Mouse (Mus musculus) megakaryocyte, adult 5-6 weeks (primary cell): ENCODE data around the gene Terf2ip. TPM values are rescaled to one million over a fixed set of nuclear protein-coding genes. Genes with fewer than 3 reads are reported as not detected.

ENCODE experiments used
- ATAC-seq: 2 replicates; pipeline ENCODE4 v1.8.0; 2016; ENCODE audit warnings: mild to moderate bottlenecking, inconsistent platforms; ENCODE audit not compliant: poor library complexity, severe bottlenecking
- total RNA-seq, 2 experiments: library from RNA; stranded (forward) in 1 of 2; stranded (reverse) in 1 of 2; fragments of 153-499, 151-499 nt in 1 of 2; fragments of 221-1000, 200-1000 nt in 1 of 2; gene quantifications; 2 replicates each; pipeline versions ENCODE4 v1.2.3 to v1.2.4; 2015 to 2017

Terf2ip gene
- total RNA-seq, 2 experiments from 2014 or later, result 9.4 to 11.4 TPM

DNA sequence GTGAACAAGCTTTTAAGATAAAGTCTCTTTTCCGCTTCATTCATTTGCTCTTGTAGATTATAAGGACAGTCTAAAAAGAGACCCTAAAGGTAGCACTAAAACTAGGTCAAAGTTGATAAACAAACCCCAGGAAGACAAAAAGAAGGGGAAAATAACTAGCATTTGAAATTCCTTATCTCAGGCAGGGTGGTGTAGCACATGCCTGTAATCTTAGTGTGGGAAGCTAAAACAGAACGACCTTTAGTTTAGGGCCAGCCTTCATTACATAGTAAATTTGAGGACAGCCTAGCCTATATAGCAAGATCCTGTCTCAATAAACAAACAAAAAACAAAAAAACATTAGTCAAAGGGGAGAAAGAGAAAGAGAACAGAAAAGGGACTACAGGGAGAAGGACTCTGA lies 3.5 kb upstream of the Terf2ip start:
- no peak for ATAC-seq

DNA sequence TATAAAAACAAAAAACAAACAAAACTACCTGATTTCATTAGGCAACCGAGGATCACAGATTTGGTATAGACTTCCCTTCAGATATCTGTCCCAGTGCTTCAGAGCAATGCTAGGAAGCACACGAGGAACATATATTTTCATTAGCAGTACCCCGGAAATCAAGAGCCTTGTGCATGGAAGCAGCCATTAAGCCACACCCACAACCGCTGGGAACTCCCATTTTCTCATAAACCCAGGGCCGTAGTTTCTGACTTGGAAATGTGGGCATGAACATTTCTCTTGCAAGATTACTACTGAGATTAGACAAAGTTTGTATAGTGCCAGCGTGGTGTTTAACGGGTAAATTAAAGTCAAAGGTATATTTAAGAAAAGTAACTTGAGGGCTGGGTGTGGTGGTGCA lies 1.6 kb upstream of the Terf2ip start:
- ATAC-seq, result no peak

DNA sequence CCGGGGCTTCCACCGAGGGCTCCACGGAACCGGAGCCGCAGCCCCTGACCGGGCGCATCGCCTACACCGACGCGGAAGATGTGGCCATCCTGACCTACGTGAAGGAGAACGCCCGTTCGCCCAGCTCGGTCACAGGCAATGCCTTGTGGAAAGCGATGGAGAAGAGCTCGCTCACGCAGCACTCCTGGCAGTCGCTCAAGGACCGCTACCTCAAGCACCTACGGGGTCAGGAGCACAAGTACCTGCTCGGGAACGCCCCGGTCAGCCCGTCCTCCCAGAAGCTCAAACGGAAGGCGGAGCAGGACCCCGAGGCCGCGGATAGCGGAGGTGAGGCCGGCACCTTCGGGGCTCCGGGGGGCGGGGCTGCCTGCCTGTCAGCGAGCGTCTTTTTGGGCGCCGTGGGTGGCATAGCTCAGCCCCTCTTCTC lies 631 bp downstream of the Terf2ip start:
- ATAC-seq, result peak; percentile 45

DNA sequence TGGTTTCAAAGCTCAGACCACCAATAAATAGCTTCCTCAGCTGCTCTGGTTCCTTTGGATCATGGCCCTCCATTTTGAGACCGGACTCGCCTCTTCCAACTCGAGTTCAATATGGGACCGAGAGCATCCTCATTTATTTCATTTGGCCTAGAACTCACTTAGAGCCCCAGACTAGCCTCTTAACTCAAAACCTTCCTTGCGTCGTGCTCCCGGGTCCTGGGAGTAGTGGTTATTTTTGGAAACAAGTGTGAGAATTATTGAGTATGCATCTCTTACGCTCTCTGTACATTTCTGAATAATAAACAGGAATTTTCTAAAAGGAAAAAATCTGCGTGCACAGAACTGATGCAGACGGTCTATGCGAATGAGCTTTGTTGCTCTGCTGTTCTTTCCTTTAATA lies 3.7 kb downstream of the Terf2ip start, which contains the start of gene Gm6793:
TSS of gene Gm6793 (minus strand) at position 101 of the 400 bp plus-strand sequence.
- ATAC-seq, result no peak

DNA sequence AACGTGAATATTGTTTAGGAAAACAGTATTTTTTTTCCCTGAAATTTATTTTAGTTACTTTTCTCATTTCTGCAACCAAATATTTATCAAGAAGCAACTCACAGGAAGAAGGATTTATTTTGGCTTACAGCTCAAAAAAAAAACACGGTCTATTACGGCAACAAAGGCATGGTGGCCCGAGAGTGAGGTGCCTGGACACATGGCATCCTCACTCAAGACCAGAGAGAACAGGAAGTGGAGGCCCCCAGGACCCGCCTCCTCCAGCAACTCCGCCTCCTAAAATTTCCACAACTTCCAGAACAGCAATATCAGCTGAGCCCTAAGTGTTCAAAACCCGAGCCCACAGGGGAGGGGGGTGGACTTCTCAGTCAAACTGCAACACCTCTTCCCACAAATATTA lies 18.3 kb downstream of the Terf2ip start:
- ATAC-seq, result no peak

DNA sequence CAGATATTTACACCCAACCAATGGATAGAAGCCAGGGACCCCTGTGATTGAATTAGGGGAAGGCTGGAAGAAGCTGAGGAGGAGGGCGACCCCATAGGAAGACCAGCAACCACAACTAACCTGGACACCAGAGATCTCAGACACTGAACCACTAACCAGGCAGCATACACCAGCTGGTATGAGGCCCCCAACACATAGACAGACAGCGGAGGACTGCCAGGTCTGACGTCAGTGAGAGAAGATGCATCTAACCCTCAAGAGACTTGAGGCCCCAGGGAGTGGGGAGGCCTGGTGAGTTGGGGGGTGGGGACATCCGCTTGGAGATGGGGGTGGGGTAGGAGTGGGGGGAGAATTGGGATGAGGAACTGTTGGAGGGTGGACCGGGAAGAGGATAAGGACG lies 19.5 kb downstream of the Terf2ip start:
- ATAC-seq, result no peak

DNA sequence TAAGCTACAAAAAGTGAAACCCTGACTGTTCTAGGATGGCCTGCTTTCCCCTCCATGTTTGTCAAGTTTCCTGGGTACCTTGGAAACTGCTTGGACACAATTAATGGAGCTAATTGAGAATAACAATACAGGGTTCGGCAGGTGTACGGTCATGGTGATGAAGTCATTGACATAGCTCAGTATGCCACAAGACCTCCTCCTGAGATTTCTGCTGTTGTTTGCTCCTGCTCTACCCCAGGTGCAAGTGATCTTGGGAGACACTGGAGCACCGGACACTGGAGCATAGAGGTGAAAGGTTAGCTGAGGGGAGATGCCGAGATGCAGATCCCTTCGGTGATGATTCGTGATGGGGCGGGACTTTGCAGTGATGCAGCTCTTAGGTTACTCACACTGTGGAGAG lies 21.9 kb downstream of the Terf2ip start:
- no peak for ATAC-seq

DNA sequence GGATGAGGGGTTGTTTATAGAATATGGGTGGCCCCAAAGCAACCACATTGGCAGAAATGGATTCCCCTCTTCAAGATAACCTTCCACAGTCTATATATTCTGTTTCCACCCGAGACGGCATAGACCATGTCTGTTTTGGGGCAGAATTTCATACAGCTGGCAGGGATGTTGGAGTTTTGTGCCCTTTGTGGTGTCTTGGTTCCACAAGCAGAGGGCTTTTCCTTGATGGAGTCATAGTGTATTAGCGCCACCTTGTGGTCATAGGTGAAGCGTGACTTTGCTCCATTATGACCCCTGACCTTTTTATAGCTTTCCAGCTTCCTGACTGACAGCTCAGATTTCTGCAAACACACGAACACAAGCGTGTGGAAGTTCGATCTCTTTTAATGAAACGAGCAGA lies 23.4 kb downstream of the Terf2ip start:
- ATAC-seq, result peak; percentile 92

DNA sequence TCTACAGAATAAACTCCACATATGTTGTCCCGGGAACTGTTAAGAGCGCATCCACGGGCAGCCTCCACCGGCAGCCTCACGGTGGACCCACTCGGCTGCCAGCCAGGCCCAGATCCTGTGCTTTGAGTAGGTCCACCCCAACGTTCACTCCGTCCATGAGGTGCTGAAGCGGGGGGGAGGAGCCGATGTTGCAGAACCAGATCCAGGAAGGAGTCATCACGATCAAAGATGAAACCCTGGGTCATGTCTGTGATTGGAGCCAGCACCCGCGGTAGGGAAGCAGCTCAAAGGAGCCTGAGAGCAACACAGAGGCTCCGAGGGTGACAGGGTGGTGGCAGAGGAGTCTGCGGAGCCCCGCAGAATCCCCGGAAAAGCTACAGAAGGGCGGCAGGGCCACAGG lies 26.3 kb downstream of the Terf2ip start:
- no peak for ATAC-seq

DNA sequence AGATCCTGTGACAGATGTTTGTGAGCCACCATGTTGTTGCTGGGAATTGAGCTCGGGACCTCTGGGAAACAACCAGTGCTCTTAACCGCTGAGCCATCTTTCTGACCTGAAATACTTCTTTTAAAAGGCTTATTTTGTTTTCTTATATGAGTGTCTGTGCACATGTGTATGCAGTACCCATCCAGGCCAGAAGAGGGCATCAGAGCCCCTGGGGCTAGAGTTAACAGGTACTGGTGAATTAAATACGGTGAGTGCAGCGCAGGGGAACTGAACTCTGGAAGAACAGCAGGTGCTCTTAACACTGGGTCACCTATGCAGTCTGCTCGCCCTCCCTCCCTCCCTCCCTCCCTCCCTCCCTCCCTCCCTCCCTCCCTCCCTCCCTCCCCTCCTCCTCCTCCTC lies 34.0 kb downstream of the Terf2ip start:
- no peak for ATAC-seq

DNA sequence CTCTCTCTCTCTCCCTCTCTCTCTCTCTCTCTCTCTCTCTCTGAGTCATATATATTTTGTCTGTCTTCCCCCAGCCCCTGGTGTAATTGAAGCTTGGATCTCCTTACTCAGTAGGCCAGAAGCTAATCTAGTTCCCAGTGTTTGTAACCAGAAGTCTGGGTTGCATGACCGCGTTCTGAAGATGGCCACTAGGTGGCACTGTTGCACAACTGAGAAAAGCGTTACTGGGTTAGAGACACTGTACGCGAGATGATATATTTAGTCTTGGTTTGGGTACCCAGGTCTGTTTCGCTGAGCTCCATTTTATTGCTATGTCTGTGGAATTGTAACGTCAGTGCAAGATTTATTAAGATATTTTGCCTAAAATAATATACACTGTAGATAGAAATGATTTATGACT lies 34.7 kb downstream of the Terf2ip start:
- peak; percentile 84 for ATAC-seq

DNA sequence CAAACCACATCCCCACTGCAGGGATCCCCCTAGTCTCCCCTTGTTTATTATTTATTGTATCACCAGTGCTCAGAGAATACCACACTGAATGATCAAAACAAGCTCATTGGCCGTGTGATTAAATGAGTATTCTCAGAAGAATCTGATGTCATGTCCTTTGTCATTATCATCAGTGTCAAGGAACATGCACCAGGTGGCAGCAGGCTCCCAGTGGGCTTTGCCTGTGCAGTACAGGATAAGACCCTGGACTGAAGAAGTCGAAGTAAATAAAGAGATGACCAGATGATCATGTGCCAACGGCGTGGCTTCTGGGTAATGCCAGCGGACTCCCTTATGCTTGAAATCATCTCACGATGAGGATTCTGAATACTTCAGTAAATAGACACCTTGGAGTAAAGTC lies 37.1 kb downstream of the Terf2ip start:
- no peak for ATAC-seq

DNA sequence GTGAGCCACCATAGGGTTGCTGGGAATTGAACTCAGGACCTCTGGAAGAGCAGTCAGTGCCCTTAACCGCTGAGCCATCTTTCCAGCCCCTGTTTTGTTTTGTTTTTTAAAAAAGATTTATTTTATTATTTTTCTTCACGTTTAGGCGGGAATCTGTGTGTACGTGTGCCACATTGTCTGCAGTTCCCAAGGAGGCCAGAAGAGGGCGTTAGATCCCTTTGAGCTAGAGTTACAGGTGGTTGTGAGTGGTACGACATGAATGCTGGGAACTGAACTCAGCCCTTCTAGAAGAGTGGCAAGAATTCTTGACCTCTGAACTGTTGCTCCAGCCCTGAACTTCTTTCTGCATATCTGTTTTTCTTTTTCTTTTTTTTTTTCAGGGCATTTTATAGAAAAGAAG lies 38.8 kb downstream of the Terf2ip start:
- ATAC-seq, result no peak

DNA sequence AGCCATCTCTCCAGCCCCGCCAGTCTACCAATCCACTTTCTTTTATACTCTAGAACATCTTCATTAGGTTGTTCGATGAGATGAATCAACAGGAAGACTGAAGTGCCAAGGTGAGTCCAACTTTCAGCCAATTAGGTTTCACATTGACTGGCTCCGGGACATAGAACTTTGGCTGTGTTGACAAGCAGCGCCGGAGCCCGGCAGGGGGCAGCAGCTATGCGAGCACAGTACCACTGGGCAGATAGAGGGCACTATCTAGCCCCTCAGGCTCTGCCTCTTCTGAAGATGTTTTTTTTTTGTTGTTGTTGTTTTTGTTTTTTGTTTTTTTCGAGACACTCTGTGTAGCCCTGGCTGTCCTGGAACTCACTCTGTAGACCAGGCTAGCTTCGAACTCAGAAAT lies 40.3 kb downstream of the Terf2ip start:
- ATAC-seq, result no peak

DNA sequence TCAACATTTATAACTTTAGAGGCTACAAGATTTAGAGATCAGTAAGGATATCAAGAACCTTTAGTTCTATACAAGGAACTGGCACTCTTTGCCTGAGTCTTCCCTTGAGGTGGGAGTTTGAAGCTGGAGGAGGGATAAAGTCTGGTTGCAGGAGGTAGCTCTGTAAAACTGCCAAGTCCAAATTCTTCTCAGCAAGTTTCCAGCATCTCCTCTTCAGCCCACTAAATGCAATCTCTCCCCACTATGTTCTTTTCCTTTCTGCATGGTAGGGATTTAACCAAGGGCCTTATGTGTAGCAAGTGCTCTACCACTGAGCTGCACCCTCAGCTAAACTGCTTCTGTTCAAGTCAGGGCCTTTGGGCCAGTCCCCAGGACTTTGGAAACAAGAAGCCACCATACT lies 43.3 kb downstream of the Terf2ip start:
- no peak for ATAC-seq

DNA sequence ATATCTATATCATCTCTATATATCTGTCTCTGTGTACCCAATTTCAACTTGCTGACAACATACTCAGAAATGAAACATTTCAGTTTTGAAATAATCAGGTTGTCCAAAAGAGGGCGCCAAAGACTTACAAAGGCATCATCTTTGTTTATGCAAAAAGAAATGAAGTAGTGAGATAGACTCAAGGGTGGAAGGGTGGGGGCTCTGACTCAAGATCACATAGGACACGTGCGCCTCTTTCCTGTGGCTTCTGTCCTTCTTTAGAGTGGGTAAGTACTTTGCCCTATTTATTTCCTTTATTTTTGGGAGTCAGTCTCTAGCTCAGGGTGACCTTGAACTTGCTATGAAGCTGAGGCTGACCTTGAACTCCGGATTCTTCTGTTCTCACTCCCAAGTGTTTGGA lies 50.2 kb downstream of the Terf2ip start:
- ATAC-seq, result peak; percentile 45; the same call in 1 of the 2 replicates

Other genes starting within 250 kb of the Terf2ip start
- 62.8 and 71.2 TPM in 2 replicates for gene Cfdp1, start 157.1 kb upstream of the Terf2ip start, total RNA-seq (2015)
- gene Cfdp1, start 157.1 kb upstream of the Terf2ip start, total RNA-seq (2017), result 100 TPM in 2 replicates
- gene Tmem170, start 134.6 kb upstream of the Terf2ip start, total RNA-seq (2015), result 1.6 and 2.9 TPM in 2 replicates
- 1.4 and 1.8 TPM in 2 replicates for gene Tmem170, start 134.6 kb upstream of the Terf2ip start, total RNA-seq (2017)
- not detected in 2 replicates for gene Chst5, start 101.0 kb upstream of the Terf2ip start, total RNA-seq (2015)
- gene Chst5, start 101.0 kb upstream of the Terf2ip start, total RNA-seq (2017), result not detected in 2 replicates
- not detected in 2 replicates for gene Tmem231, start 77.5 kb upstream of the Terf2ip start, total RNA-seq (2015)
- gene Tmem231, start 77.5 kb upstream of the Terf2ip start, total RNA-seq (2017), result 0.33 TPM in 1 of 2 replicates, not detected in the other
- gene Gabarapl2, start 70.7 kb upstream of the Terf2ip start, total RNA-seq (2015), result 69.8 and 82.1 TPM in 2 replicates
- gene Gabarapl2, start 70.7 kb upstream of the Terf2ip start, total RNA-seq (2017), result 46.0 and 55.7 TPM in 2 replicates
- 0.83 and 1.1 TPM in 2 replicates for gene Adat1, start 19.1 kb upstream of the Terf2ip start, total RNA-seq (2015)
- 1.5 and 1.7 TPM in 2 replicates for gene Adat1, start 19.1 kb upstream of the Terf2ip start, total RNA-seq (2017)
- gene Kars, start 75 bp upstream of the Terf2ip start, total RNA-seq (2015), result 42.1 and 50.9 TPM in 2 replicates
- gene Kars, start 75 bp upstream of the Terf2ip start, total RNA-seq (2017), result 73.4 and 79.0 TPM in 2 replicates
- gene Gm6793, start 3.6 kb downstream of the Terf2ip start, total RNA-seq (2015), result 0.41 and 1.9 TPM in 2 replicates
- gene Gm6793, start 3.6 kb downstream of the Terf2ip start, total RNA-seq (2017), result 0.07 and 0.20 TPM in 2 replicates